Mouse (Mus musculus): Measurements from ENCODE around the gene Serpinf2. TPM values are rescaled to one million over a fixed set of nuclear protein-coding genes. Genes with fewer than 3 reads are reported as not detected.

Serpinf2 gene
- polyA plus RNA-seq, 1 experiment from 2014 or later: not detected

DNA sequence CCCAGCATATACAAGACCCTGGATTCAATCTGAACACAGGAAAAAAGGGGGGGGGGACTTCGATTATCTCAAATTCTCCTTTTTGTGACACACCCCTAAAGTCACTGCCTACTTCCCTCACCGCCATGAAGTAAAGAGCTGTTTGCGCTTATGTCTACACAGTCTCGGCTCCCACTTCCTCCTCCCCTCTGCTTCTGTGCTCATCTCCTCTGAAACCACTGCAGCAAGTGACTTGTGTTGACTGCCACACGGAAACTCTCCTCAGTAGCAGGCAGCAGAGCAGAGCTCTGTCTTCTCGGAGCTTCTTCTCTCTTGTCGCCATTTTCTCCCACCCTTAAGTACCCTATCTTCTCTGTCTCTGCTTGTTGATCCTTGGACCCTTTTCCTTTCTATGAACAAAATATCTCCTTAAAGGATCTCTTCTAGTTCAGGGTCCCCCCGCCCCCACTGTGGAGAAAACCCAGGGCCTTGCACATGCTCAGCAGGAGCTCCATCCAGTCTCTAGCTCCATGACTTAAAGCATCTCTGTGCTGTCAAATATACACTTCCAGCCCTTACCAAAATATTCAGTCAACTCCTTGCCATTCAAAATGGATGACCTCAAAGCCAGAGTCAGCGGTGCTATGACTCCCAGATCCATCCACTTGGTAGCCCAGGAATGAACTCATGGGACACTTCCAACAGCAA is 10.2 kb downstream of the Serpinf2 start:
- WGBS: 79% methylated on average over 9 of the region's 9 CpGs
- Histone ChIP-seq H3K4me1 (ENCODE audit: control insufficient read depth in 2 of 2, insufficient read depth in 2 of 2, low read length in 2 of 2) (no peaks in the 10 kb centered on the region), H3K4me2 (ENCODE audit: low read length) (no peak overlapping the region)

GRCm38 (mm10) chr11:75424459-75424858 is 14.9 kb downstream of the Serpinf2 start:
- H3K4me1 ChIP-seq (ENCODE audit: control insufficient read depth in 2 of 2, insufficient read depth in 2 of 2, low read length in 2 of 2): peaks cover 4 to 8% of the 10 kb centered on the region in 2 experiments; a peak in 1 of 4 replicates
- H3K27me3 ChIP-seq (ENCODE audit: control insufficient read depth, insufficient read depth, low read length): no peaks in the 10 kb centered on the region
- H3K9ac ChIP-seq (ENCODE audit: low read length): no peak overlapping the region
- no peak overlapping the region for H3K27ac ChIP-seq (replicated peaks in 1 of 2; ENCODE audit: control insufficient read depth in 1 of 2, insufficient read depth in 1 of 2, low read depth in 2 of 2, low read length in 2 of 2)
- H3K4me3 ChIP-seq (ENCODE audit: control insufficient read depth in 1 of 2, insufficient read depth in 1 of 2, low read depth in 1 of 2, low read length in 2 of 2): no peak overlapping the region
- H3K36me3 ChIP-seq (ENCODE audit: control insufficient read depth, insufficient read depth, low read length): no peaks in the 10 kb centered on the region
- ATAC-seq (ENCODE audit: insufficient number of reproducible peaks, insufficient read depth, low FRiP score, low read depth): no peak
- H3K4me2 ChIP-seq (ENCODE audit: low read length): no peak overlapping the region
- H3K9me3 ChIP-seq (ENCODE audit: control insufficient read depth, low read length): no peaks in the 10 kb centered on the region
- WGBS: 87% methylated on average over 3 of the region's 3 CpGs

More for the DNA sequence above, 10.2 kb downstream of the Serpinf2 start:
- no peak for ATAC-seq (ENCODE audit: insufficient number of reproducible peaks, insufficient read depth, low FRiP score, low read depth)
- Histone ChIP-seq H3K9me3 (ENCODE audit: control insufficient read depth, low read length) (peaks cover 1% of the 10 kb centered on the region; the same call in 1 of the 2 replicates), H3K36me3 (ENCODE audit: control insufficient read depth, insufficient read depth, low read length) (no peaks in the 10 kb centered on the region), H3K27me3 (ENCODE audit: control insufficient read depth, insufficient read depth, low read length) (no peaks in the 10 kb centered on the region), H3K4me3 (ENCODE audit: control insufficient read depth in 1 of 2, insufficient read depth in 1 of 2, low read depth in 1 of 2, low read length in 2 of 2) (no peak overlapping the region), H3K27ac (replicated peaks in 1 of 2; ENCODE audit: control insufficient read depth in 1 of 2, insufficient read depth in 1 of 2, low read depth in 2 of 2, low read length in 2 of 2) (no peak overlapping the region), H3K9ac (ENCODE audit: low read length) (no peak overlapping the region)

- no peak overlapping the region for H3K27ac ChIP-seq (replicated peaks in 1 of 2; ENCODE audit: control insufficient read depth in 1 of 2, insufficient read depth in 1 of 2, low read depth in 2 of 2, low read length in 2 of 2)
Observed at GRCm38 (mm10) chr11:75424033-75424432, 15.4 kb downstream of the Serpinf2 start.

DNA sequence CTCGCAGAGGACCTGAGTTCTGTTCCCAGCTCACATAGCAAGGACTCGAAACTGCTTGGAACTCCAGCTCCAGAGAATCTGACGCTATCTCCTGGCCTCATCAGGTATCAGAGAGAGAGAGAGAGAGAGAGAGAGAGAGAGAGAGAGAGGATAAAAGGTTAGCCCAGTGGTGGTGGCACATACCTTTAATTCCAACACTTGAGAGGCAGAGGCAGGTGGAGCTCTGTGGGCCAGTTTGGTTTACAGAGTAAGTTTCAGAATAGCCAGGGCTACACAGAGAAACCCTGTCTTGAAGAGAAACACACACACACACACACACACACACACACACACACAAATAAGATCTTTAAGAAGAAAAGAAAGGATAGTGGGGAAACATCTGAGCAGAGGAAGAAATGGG is 16.3 kb downstream of the Serpinf2 start:
- 84% methylated on average over 3 of the region's 3 CpGs for WGBS
- Histone ChIP-seq H3K4me1 (ENCODE audit: control insufficient read depth in 2 of 2, insufficient read depth in 2 of 2, low read length in 2 of 2) (peaks cover 4 to 8% of the 10 kb centered on the region in 2 experiments; a peak in 1 of 4 replicates), H3K4me3 (ENCODE audit: control insufficient read depth in 1 of 2, insufficient read depth in 1 of 2, low read depth in 1 of 2, low read length in 2 of 2) (no peak overlapping the region), H3K36me3 (ENCODE audit: control insufficient read depth, insufficient read depth, low read length) (no peaks in the 10 kb centered on the region), H3K9ac (ENCODE audit: low read length) (no peak overlapping the region), H3K4me2 (ENCODE audit: low read length) (no peak overlapping the region), H3K9me3 (ENCODE audit: control insufficient read depth, low read length) (no peaks in the 10 kb centered on the region), H3K27me3 (ENCODE audit: control insufficient read depth, insufficient read depth, low read length) (no peaks in the 10 kb centered on the region), H3K27ac (replicated peaks in 1 of 2; ENCODE audit: control insufficient read depth in 1 of 2, insufficient read depth in 1 of 2, low read depth in 2 of 2, low read length in 2 of 2) (no peak overlapping the region)
- no peak for ATAC-seq (ENCODE audit: insufficient number of reproducible peaks, insufficient read depth, low FRiP score, low read depth)

More at GRCm38 (mm10) chr11:75424033-75424432, 15.4 kb downstream of the Serpinf2 start:
- no peak overlapping the region for H3K9ac ChIP-seq (ENCODE audit: low read length)
- no peaks in the 10 kb centered on the region for H3K27me3 ChIP-seq (ENCODE audit: control insufficient read depth, insufficient read depth, low read length)
- H3K9me3 ChIP-seq (ENCODE audit: control insufficient read depth, low read length): no peaks in the 10 kb centered on the region
- H3K4me1 ChIP-seq (ENCODE audit: control insufficient read depth in 2 of 2, insufficient read depth in 2 of 2, low read length in 2 of 2): peaks cover 4 to 8% of the 10 kb centered on the region in 2 experiments; a peak in 1 of 4 replicates
- ATAC-seq (ENCODE audit: insufficient number of reproducible peaks, insufficient read depth, low FRiP score, low read depth): no peak
- H3K4me2 ChIP-seq (ENCODE audit: low read length): no peak overlapping the region
- 86% methylated on average over 9 of the region's 9 CpGs for WGBS
- no peaks in the 10 kb centered on the region for H3K36me3 ChIP-seq (ENCODE audit: control insufficient read depth, insufficient read depth, low read length)
- no peak overlapping the region for H3K4me3 ChIP-seq (ENCODE audit: control insufficient read depth in 1 of 2, insufficient read depth in 1 of 2, low read depth in 1 of 2, low read length in 2 of 2)

GRCm38 (mm10) chr11:75422013-75422792 is 17.2 kb downstream of the Serpinf2 start, which contains the start of gene Serpinf1:
Gene Serpinf1, minus strand, starts transcription at chr11:75422701.
- H3K9ac ChIP-seq (ENCODE audit: low read length): peak within 1 kb of the TSS; percentile 54

DNA sequence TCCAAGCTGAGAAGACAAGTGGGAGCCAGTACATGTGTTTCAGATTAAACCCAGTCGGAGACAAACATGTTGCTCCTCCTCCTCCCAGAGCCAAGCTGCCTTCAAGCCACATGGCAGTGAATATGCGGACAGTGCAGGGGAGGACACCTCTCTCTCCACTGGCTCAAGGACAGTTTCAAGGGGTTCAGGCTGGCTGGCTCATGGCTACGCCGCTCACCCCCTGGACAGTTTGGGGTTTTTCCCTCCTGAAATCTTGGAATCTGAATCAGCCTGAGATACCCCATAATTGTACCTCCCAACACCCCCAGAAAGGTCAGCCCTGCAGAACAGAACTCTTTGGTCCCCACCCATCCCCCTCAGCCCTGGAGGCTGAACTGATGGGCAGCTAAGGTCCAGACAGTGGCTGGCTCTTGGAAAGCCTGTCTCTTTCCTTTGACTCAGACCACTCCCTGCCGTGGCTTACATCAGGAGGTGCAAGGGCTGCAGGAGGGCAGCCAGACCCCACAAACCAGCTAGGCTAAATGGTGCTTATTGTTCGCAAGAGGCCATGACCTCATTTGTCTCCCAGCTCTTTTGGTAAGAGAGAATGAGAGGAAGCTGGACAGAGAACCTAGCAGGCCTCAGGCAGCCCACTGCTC is 17.9 kb downstream of the Serpinf2 start:
- Histone ChIP-seq H3K4me3 (ENCODE audit: control insufficient read depth in 1 of 2, insufficient read depth in 1 of 2, low read depth in 1 of 2, low read length in 2 of 2) (peak overlapping the region; percentile 22 to 40), H3K9me3 (ENCODE audit: control insufficient read depth, low read length) (no peaks in the 10 kb centered on the region), H3K4me1 (ENCODE audit: control insufficient read depth in 2 of 2, insufficient read depth in 2 of 2, low read length in 2 of 2) (peaks cover 4 to 8% of the 10 kb centered on the region in 2 experiments; a peak in 1 of 4 replicates), H3K36me3 (ENCODE audit: control insufficient read depth, insufficient read depth, low read length) (no peaks in the 10 kb centered on the region), H3K9ac (ENCODE audit: low read length) (peak overlapping the region; percentile 54; the same call in 1 of the 2 replicates), H3K4me2 (ENCODE audit: low read length) (peak overlapping the region; percentile 38), H3K27me3 (ENCODE audit: control insufficient read depth, insufficient read depth, low read length) (no peaks in the 10 kb centered on the region), H3K27ac (replicated peaks in 1 of 2; ENCODE audit: control insufficient read depth in 1 of 2, insufficient read depth in 1 of 2, low read depth in 2 of 2, low read length in 2 of 2) (no peak overlapping the region)
- no peak for ATAC-seq (ENCODE audit: insufficient number of reproducible peaks, insufficient read depth, low FRiP score, low read depth)
- 53% methylated on average over 6 of the region's 6 CpGs for WGBS

More at GRCm38 (mm10) chr11:75422013-75422792, 17.2 kb downstream of the Serpinf2 start, which contains the start of gene Serpinf1:
- Histone ChIP-seq H3K27me3 (ENCODE audit: control insufficient read depth, insufficient read depth, low read length) (no peaks in the 10 kb centered on the region), H3K4me3 (ENCODE audit: control insufficient read depth in 1 of 2, insufficient read depth in 1 of 2, low read depth in 1 of 2, low read length in 2 of 2) (peak within 1 kb of the TSS; percentile 22 to 40), H3K4me1 (ENCODE audit: control insufficient read depth in 2 of 2, insufficient read depth in 2 of 2, low read length in 2 of 2) (peaks cover 4 to 8% of the 10 kb centered on the region in 2 experiments; a peak in 1 of 4 replicates), H3K9me3 (ENCODE audit: control insufficient read depth, low read length) (no peaks in the 10 kb centered on the region), H3K4me2 (ENCODE audit: low read length) (peak within 1 kb of the TSS; percentile 38), H3K36me3 (ENCODE audit: control insufficient read depth, insufficient read depth, low read length) (no peaks in the 10 kb centered on the region), H3K27ac (replicated peaks in 1 of 2; ENCODE audit: control insufficient read depth in 1 of 2, insufficient read depth in 1 of 2, low read depth in 2 of 2, low read length in 2 of 2) (no peak within 1 kb of the TSS)
- no peak for ATAC-seq (ENCODE audit: insufficient number of reproducible peaks, insufficient read depth, low FRiP score, low read depth)
- WGBS: 46% methylated on average over 10 of the region's 10 CpGs

DNA sequence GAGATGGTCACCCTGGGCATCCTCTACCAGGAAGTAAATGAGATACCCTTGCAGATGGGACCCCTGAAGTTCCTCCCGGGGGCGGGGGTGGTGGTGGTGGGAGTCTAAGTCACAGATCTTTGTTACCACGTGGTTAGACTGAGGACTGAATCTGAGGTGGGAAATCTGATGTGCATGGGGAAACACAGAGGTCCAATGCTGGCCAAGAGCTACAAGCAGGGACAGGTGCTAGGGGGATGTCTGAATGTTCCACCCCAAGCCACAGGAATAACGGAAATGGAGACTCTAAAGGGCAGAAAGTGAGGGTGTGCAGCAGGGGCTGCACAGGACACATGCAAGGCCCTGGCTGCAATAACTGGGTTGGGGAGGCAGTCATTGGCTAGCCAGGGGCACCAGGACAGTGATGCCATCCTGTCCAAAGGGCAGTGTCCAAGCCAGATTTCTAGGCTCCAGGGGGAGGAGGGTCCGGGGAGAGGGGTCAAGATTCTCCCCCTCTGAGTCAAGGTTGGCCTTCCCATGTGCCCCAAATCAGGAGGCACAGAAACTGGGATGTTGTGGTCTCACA is 18.5 kb downstream of the Serpinf2 start:
- no peak overlapping the region for H3K4me2 ChIP-seq (ENCODE audit: low read length)
- no peak overlapping the region for H3K27ac ChIP-seq (replicated peaks in 1 of 2; ENCODE audit: control insufficient read depth in 1 of 2, insufficient read depth in 1 of 2, low read depth in 2 of 2, low read length in 2 of 2)
- H3K9me3 ChIP-seq (ENCODE audit: control insufficient read depth, low read length): no peaks in the 10 kb centered on the region
- peaks cover 4 to 8% of the 10 kb centered on the region in 2 experiments; a peak in 1 of 4 replicates for H3K4me1 ChIP-seq (ENCODE audit: control insufficient read depth in 2 of 2, insufficient read depth in 2 of 2, low read length in 2 of 2)
- H3K36me3 ChIP-seq (ENCODE audit: control insufficient read depth, insufficient read depth, low read length): no peaks in the 10 kb centered on the region
- H3K27me3 ChIP-seq (ENCODE audit: control insufficient read depth, insufficient read depth, low read length): no peaks in the 10 kb centered on the region
- no peak for ATAC-seq (ENCODE audit: insufficient number of reproducible peaks, insufficient read depth, low FRiP score, low read depth)
- WGBS: 68% methylated on average over 5 of the region's 5 CpGs
- no peak overlapping the region for H3K9ac ChIP-seq (ENCODE audit: low read length)
- no peak overlapping the region for H3K4me3 ChIP-seq (ENCODE audit: control insufficient read depth in 1 of 2, insufficient read depth in 1 of 2, low read depth in 1 of 2, low read length in 2 of 2)

Measured in heart, embryonic 14.5 days (tissue).